Mouse (Mus musculus) hindbrain, embryonic 14.5 days (tissue): ENCODE measurements around the gene Dock2. TPM values are rescaled to one million over a fixed set of nuclear protein-coding genes. Genes with fewer than 3 reads are reported as not detected.

ENCODE experiments used
- ATAC-seq: fragments of 200-750 bp; cut with Nextera tagmentation; 2 replicates; pipeline ENCODE4 v1.8.0; 2017; ENCODE audit warnings: moderate number of reproducible peaks, mild to moderate bottlenecking, moderate TSS enrichment, moderate library complexity; ENCODE audit not compliant: low FRiP score
- DNase-seq: peaks from one replicate; pipeline ENCODE4 v3.0.0-alpha.2; 2015; ENCODE audit warnings: low spot score
- H3K27ac ChIP-seq: fragments of 300-500 bp; sonication (generic); 2 replicates; pipeline ENCODE4 v1.5.1; 2014; ENCODE audit warnings: mild to moderate bottlenecking, moderate library complexity
- H3K27me3 ChIP-seq: fragments of 300-500 bp; sonication (generic); 2 replicates; pipeline ENCODE4 v1.6.1; 2014; ENCODE audit warnings: mild to moderate bottlenecking, low read length, mixed read lengths; ENCODE audit not compliant: control insufficient read depth, insufficient read depth
- H3K36me3 ChIP-seq: fragments of 300-500 bp; sonication (generic); replicated peaks from 2 replicates; pipeline ENCODE4 v1.6.1; 2014; ENCODE audit not compliant: control insufficient read depth, insufficient read depth
- H3K4me1 ChIP-seq: fragments of 300-500 bp; sonication (generic); replicated peaks from 2 replicates; pipeline ENCODE4 v1.6.1; 2014; ENCODE audit warnings: antibody characterized with exemption, low read length, mixed read lengths; ENCODE audit not compliant: control insufficient read depth, insufficient read depth
- H3K4me2 ChIP-seq: fragments of 300-500 bp; sonication (generic); replicated peaks from 2 replicates; pipeline ENCODE4 v1.6.1; 2014; ENCODE audit warnings: mild to moderate bottlenecking, moderate library complexity
- H3K4me3 ChIP-seq: fragments of 300-500 bp; sonication (generic); replicated peaks from 2 replicates; pipeline ENCODE4 v1.5.1; 2014; ENCODE audit warnings: mild to moderate bottlenecking, low read length
- H3K9ac ChIP-seq: fragments of 300-500 bp; sonication (generic); 2 replicates; pipeline ENCODE4 v1.6.1; 2014
- H3K9me3 ChIP-seq: fragments of 300-500 bp; sonication (generic); 2 replicates; pipeline ENCODE4 v1.6.1; 2016; ENCODE audit warnings: low read length; ENCODE audit not compliant: control insufficient read depth
- WGBS: fragments of 180-500 bp; shearing (Covaris S2); extraction: QIAGEN DNeasy Blood & Tissue Kit; methylation state at CpG from one replicate; pipeline ENCODE4 v1.1.7; 2014; 5-methylcytosine and 5-hydroxymethylcytosine counted together
- polyA plus RNA-seq: library from polyadenylated mRNA; unstranded; fragments of >200 nt; fragmentation: Nextera tagmentation; extraction: Ambion mirVana; gene quantifications from 2 replicates; pipeline ENCODE4 v1.2.1, GENCODE M21; 2014

Dock2 gene
- polyA plus RNA-seq, 1 experiment from 2014 or later = 0.84 TPM

- Histone ChIP-seq H3K4me1 (no peaks in the 10 kb centered on the region), H3K9ac (no peak overlapping the region), H3K4me2 (no peak overlapping the region), H3K9me3 (no peaks in the 10 kb centered on the region), H3K27ac (no peak overlapping the region), H3K27me3 (no peaks in the 10 kb centered on the region), H3K4me3 (no peak overlapping the region), H3K36me3 (no peaks in the 10 kb centered on the region)
- no peak for DNase-seq
- ATAC-seq = no peak
- 77% methylated on average over 1 of the region's 1 CpGs for WGBS
These were observed 42.6 kb downstream of the Dock2 start for GRCm38 (mm10) chr11:34741081-34741480.

DNA sequence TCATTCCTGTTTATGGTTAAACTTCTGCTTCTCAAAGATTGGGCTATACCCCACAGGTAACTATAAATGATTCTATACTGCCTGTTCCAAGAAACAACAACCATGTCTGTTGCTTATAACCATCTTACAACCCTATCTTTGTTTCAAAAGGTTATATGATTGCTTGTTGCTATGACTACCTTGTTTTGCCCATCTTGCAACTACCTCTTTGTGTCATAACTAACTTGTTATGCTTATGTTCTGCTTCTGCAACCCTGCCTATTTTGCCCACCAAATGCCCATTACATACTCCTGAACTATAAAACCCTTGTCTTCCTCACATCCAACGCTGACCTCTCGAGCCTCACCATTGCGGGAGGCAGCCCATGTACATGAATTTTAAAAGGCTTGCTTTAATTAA, 43.9 kb downstream of the Dock2 start:
- ATAC-seq = no peak

GRCm38 (mm10) chr11:34738945-34739344, 44.7 kb downstream of the Dock2 start:
- no peak overlapping the region for H3K9ac ChIP-seq
- no peaks in the 10 kb centered on the region for H3K9me3 ChIP-seq
- no peak overlapping the region for H3K4me3 ChIP-seq
- H3K36me3 ChIP-seq = no peaks in the 10 kb centered on the region
- no peaks in the 10 kb centered on the region for H3K4me1 ChIP-seq
- ATAC-seq (peak; percentile 27; the same call in 1 of the 2 replicates), DNase-seq (no peak)
- no peak overlapping the region for H3K4me2 ChIP-seq
- H3K27me3 ChIP-seq = no peaks in the 10 kb centered on the region
- no peak overlapping the region for H3K27ac ChIP-seq
- WGBS = 6% methylated on average over 1 of the region's 1 CpGs

More for the DNA sequence above, 43.9 kb downstream of the Dock2 start:
- Histone ChIP-seq H3K27ac (no peak overlapping the region), H3K36me3 (no peaks in the 10 kb centered on the region), H3K9me3 (no peaks in the 10 kb centered on the region), H3K9ac (no peak overlapping the region), H3K27me3 (no peaks in the 10 kb centered on the region), H3K4me3 (no peak overlapping the region), H3K4me2 (no peak overlapping the region), H3K4me1 (no peaks in the 10 kb centered on the region)
- no peak for DNase-seq
- WGBS = 86% methylated on average over 3 of the region's 3 CpGs

GRCm38 (mm10) chr11:34737193-34737592, 46.5 kb downstream of the Dock2 start:
- Histone ChIP-seq H3K27ac (no peak overlapping the region), H3K27me3 (no peaks in the 10 kb centered on the region), H3K4me1 (no peaks in the 10 kb centered on the region), H3K4me2 (no peak overlapping the region), H3K4me3 (no peak overlapping the region), H3K9me3 (no peaks in the 10 kb centered on the region), H3K36me3 (no peaks in the 10 kb centered on the region), H3K9ac (no peak overlapping the region)
- WGBS = 90% methylated on average over 4 of the region's 4 CpGs
- DNase-seq (no peak), ATAC-seq (no peak)

DNA sequence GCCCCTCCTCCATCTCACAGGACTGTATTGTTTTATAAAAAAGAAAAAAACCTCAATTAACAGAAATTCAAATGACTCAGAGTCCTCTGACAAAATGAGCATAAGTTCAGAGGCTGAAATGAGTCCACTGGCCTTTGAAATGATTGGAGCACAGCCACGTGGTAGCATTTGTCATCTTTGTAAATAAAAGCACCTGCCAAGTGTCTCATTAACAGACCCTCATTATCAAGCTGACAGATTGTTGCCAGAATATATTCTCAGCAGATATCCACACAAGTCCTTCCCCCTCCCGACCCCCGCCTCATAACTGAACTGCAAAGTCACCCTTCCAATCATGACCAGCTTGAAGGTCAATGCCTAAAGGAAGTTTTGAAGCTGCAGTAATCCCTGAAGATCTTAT, 49.7 kb downstream of the Dock2 start:
- DNase-seq (no peak), ATAC-seq (no peak)
- Histone ChIP-seq H3K27me3 (no peaks in the 10 kb centered on the region), H3K36me3 (no peaks in the 10 kb centered on the region), H3K4me3 (no peak overlapping the region), H3K4me1 (no peaks in the 10 kb centered on the region), H3K27ac (no peak overlapping the region), H3K4me2 (no peak overlapping the region), H3K9ac (no peak overlapping the region), H3K9me3 (no peaks in the 10 kb centered on the region)
- WGBS = 56% methylated on average over 3 of the region's 3 CpGs

DNA sequence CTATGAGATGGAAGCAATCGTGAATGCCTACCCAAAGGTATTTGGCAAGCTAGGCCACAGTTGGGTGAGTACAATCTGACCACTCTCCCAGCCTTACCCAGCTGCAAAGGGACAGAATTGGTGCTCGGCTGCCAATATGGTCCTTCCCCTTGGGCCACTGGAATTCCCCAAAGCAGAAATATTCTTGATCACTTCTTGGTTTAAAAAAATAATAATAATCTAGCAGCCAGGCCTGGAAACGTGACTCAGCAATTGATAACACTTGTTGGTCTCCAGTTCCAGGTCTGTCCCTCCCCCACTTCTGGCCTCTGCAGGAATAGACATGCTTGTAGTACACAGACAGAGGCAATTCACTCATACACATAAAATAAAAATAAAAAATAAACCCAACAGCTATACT, 56.2 kb downstream of the Dock2 start:
- no peak overlapping the region for H3K27ac ChIP-seq
- no peaks in the 10 kb centered on the region for H3K27me3 ChIP-seq
- H3K4me2 ChIP-seq = no peak overlapping the region
- no peak overlapping the region for H3K4me3 ChIP-seq
- no peaks in the 10 kb centered on the region for H3K9me3 ChIP-seq
- H3K36me3 ChIP-seq = no peaks in the 10 kb centered on the region
- H3K9ac ChIP-seq = no peak overlapping the region
- no peaks in the 10 kb centered on the region for H3K4me1 ChIP-seq
- no peak for ATAC-seq
- no peak for DNase-seq
- 87% methylated on average over 3 of the region's 3 CpGs for WGBS

GRCm38 (mm10) chr11:34726699-34727347, 56.9 kb downstream of the Dock2 start:
- no peak for ATAC-seq
- Histone ChIP-seq H3K9me3 (no peaks in the 10 kb centered on the region), H3K36me3 (no peaks in the 10 kb centered on the region), H3K4me3 (no peak overlapping the region), H3K4me2 (no peak overlapping the region), H3K4me1 (no peaks in the 10 kb centered on the region), H3K9ac (no peak overlapping the region), H3K27ac (no peak overlapping the region), H3K27me3 (no peaks in the 10 kb centered on the region)
- DNase-seq = no peak
- WGBS = 88% methylated on average over 9 of the region's 9 CpGs

- ATAC-seq (no peak), DNase-seq (no peak)
- H3K36me3 ChIP-seq = no peaks in the 10 kb centered on the region
- H3K4me1 ChIP-seq = no peaks in the 10 kb centered on the region
- no peak overlapping the region for H3K27ac ChIP-seq
- 59% methylated on average over 5 of the region's 5 CpGs for WGBS
- H3K9ac ChIP-seq = no peak overlapping the region
- H3K27me3 ChIP-seq = no peaks in the 10 kb centered on the region
- H3K4me3 ChIP-seq = no peak overlapping the region
- no peak overlapping the region for H3K4me2 ChIP-seq
- H3K9me3 ChIP-seq = no peaks in the 10 kb centered on the region
These were observed 70.3 kb downstream of the Dock2 start for GRCm38 (mm10) chr11:34713360-34713759.

DNA sequence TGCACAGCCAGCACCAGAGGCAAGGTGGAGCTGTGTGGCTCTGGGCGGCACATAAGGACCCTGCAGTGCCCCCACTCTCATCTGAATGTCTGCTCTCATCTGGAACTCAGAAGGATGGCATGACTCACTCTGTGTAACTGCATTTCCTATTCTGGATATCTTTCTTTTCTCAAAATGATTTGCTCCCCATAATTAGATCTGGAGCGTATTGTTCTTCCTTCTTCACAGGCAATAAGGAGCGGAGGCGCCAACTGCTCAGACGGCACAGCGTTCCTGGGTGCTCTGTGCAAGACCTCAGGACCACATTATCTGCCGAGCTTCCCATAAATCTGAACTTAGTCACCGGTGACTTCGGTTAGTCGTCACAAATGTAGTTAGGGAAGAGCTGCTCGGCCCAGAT, 75.4 kb downstream of the Dock2 start:
- ATAC-seq = no peak
- Histone ChIP-seq H3K27me3 (no peaks in the 10 kb centered on the region), H3K4me1 (no peaks in the 10 kb centered on the region), H3K4me2 (no peak overlapping the region), H3K4me3 (no peak overlapping the region), H3K9ac (no peak overlapping the region), H3K36me3 (no peaks in the 10 kb centered on the region), H3K27ac (no peak overlapping the region), H3K9me3 (no peaks in the 10 kb centered on the region)
- no peak for DNase-seq
- 86% methylated on average over 11 of the region's 11 CpGs for WGBS

DNA sequence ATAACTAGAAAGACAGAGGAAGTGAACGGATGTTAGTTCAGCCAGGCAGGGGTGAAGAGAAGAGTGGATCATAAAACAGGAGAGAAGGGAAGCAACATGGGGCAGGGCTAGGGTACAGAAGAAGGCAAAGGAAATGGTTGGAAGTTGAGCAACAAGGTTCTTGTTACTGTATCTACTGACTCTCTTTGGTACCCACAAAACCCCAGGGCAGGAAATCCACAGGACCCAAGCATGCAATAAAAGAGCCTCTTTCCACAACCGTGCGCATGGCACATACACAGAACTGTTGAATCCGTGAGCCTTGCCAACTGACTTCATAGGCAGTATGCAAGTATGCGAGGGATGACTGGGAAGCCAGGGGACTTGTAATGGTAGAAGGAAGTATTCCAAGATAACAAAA, 76.3 kb downstream of the Dock2 start:
- ATAC-seq (no peak), DNase-seq (no peak)
- Histone ChIP-seq H3K9me3 (no peaks in the 10 kb centered on the region), H3K9ac (no peak overlapping the region), H3K4me3 (no peak overlapping the region), H3K4me1 (no peaks in the 10 kb centered on the region), H3K4me2 (no peak overlapping the region), H3K27me3 (no peaks in the 10 kb centered on the region), H3K36me3 (no peaks in the 10 kb centered on the region), H3K27ac (no peak overlapping the region)
- 94% methylated on average over 5 of the region's 5 CpGs for WGBS
